Mouse (Mus musculus) heart, embryonic 13.5 days (tissue): ENCODE measurements around the gene Shc4. TPM values are rescaled to one million over a fixed set of nuclear protein-coding genes. Genes with fewer than 3 reads are reported as not detected.

Experiments
- ATAC-seq: fragments of 200-750 bp; cut with Nextera tagmentation; 2 replicates; pipeline ENCODE4 v1.8.0; 2017; ENCODE audit warnings: moderate TSS enrichment; ENCODE audit not compliant: insufficient number of reproducible peaks, low FRiP score, low TSS enrichment; ENCODE audit errors: extremely low read depth
- H3K27ac ChIP-seq: fragments of 300-500 bp; sonication (generic); replicated peaks from 2 replicates; pipeline ENCODE4 v1.5.1; 2015; ENCODE audit warnings: moderate library complexity, mild to moderate bottlenecking, inconsistent platforms
- H3K27me3 ChIP-seq: fragments of 300-500 bp; sonication (generic); replicated peaks from 2 replicates; pipeline ENCODE4 v1.6.1; 2015; ENCODE audit warnings: mild to moderate bottlenecking, inconsistent platforms
- H3K36me3 ChIP-seq: fragments of 300-500 bp; sonication (generic); 2 replicates; pipeline ENCODE4 v1.6.1; 2015; ENCODE audit warnings: mild to moderate bottlenecking, inconsistent platforms
- H3K4me1 ChIP-seq: fragments of 300-500 bp; sonication (generic); 2 replicates; pipeline ENCODE4 v1.6.1; 2015; ENCODE audit warnings: inconsistent platforms
- H3K4me2 ChIP-seq: fragments of 300-500 bp; sonication (generic); 2 replicates; pipeline ENCODE4 v1.6.1; 2015; ENCODE audit warnings: inconsistent platforms, mild to moderate bottlenecking, moderate library complexity
- H3K4me3 ChIP-seq: fragments of 300-500 bp; sonication (generic); 2 replicates; pipeline ENCODE4 v1.5.1; 2015; ENCODE audit warnings: moderate library complexity, mild to moderate bottlenecking, inconsistent platforms
- H3K9ac ChIP-seq: fragments of 300-500 bp; sonication (generic); 2 replicates; pipeline ENCODE4 v1.6.1; 2015; ENCODE audit warnings: inconsistent platforms, mild to moderate bottlenecking, moderate library complexity
- H3K9me3 ChIP-seq: fragments of 300-500 bp; sonication (generic); 2 replicates; pipeline ENCODE4 v1.6.1; 2016; ENCODE audit warnings: inconsistent platforms
- WGBS: fragments of 180-500 bp; shearing (Covaris S2); methylation state at CpG from one replicate; pipeline ENCODE4 v1.1.7; 2015; ENCODE audit warnings: mixed read lengths; 5-methylcytosine and 5-hydroxymethylcytosine counted together
- polyA plus RNA-seq: library from polyadenylated mRNA; unstranded; fragments of >200 nt; fragmentation: Nextera tagmentation; extraction: Ambion mirVana; gene quantifications from 2 replicates; pipeline ENCODE4 v1.2.1, GENCODE M21; 2015

Shc4 gene
- polyA plus RNA-seq, 1 experiment from 2014 or later: 0.64 TPM

DNA sequence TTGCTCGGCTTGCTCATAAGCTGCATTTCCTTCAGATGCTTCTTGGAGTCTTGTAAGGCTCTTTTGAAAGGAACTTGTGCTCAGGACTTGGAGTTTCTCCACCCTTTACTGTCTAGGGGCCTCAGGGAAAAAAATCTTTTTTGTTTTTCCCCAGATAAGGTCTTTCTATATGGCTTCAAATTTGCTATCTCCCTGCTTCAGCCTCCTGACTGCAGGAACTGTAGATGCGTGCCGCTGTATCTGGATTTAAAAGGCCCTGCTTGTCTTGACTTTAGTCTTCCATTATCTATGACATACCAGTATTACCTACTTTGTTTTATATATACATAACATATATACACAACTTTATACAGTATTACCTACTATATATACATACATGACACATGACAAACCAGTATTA, 61.4 kb downstream of the Shc4 start:
- ATAC-seq: no peak
- no peak overlapping the region for H3K27ac ChIP-seq
- peaks cover 23% of the 10 kb centered on the region for H3K4me1 ChIP-seq
- H3K4me3 ChIP-seq: no peak overlapping the region
- 77% methylated on average over 3 of the region's 3 CpGs for WGBS
- H3K4me2 ChIP-seq: no peak overlapping the region
- no peaks in the 10 kb centered on the region for H3K27me3 ChIP-seq
- no peak overlapping the region for H3K9ac ChIP-seq
- H3K9me3 ChIP-seq: no peaks in the 10 kb centered on the region
- no peaks in the 10 kb centered on the region for H3K36me3 ChIP-seq

DNA sequence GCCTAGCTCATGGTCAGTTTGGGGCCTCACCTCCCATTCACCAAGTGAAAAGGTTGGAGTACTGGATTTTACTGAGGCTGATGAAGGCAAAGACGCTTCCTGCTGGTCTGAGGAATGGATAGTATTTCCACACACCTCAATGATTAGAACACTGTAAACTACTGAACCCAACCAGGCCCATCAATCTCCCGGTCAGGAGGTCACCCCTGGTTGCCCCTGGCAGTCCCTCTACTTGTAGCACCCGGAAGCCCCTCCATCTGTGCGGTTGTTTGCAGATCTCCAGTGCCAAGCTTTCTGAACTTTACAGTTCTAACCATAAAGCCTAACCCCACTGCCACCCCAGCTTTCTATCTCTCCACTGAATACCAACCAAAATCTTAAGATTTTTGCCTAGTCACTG, 62.8 kb downstream of the Shc4 start:
- H3K4me3 ChIP-seq: peak overlapping the region; percentile 47
- H3K4me2 ChIP-seq: peak overlapping the region; percentile 74
- H3K27me3 ChIP-seq: no peaks in the 10 kb centered on the region
- H3K27ac ChIP-seq: no peak overlapping the region
- peaks cover 10% of the 10 kb centered on the region; the same call in 1 of the 2 replicates for H3K4me1 ChIP-seq
- no peak for ATAC-seq
- WGBS: 59% methylated on average over 4 of the region's 4 CpGs
- H3K9ac ChIP-seq: peak overlapping the region; percentile 72
- no peaks in the 10 kb centered on the region for H3K36me3 ChIP-seq
- no peaks in the 10 kb centered on the region for H3K9me3 ChIP-seq

DNA sequence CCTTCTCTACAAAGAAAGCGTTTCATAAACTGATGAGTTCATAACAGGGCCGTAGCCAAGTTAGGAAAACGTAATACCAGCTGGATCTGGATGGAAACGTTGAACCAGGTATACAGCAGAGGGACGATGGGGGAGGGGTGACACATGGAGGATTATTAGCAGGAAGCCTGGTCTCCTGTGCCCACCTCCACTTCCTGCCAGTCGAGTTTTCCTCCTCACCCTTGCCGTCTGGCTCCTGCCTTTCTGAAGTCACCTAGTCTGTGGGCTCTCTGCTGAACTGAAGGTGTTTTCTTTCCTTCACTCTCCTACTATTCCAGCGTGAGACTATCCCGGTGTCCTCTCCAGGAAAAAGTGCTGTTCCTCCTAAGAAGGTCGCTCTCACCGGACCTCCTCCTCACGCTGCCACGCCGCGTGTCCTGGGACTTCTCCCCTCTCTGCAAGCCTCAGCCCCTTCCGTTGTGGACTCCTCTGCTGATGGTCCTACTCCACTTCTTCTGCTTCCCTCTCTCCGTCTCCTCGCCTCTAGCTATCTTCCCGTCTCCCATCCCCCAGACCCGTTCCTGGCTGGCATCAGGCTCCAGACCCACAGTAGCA, 63.3 kb downstream of the Shc4 start:
- peak overlapping the region; percentile 74 for H3K4me2 ChIP-seq
- ATAC-seq: no peak; the same call in 1 of the 2 replicates
- 0 out of 2 replicates have a peak overlapping the region, but pooled peaks have one; percentile 2 for H3K27ac ChIP-seq
- H3K36me3 ChIP-seq: no peaks in the 10 kb centered on the region
- H3K4me3 ChIP-seq: peak overlapping the region; percentile 47
- H3K9me3 ChIP-seq: no peaks in the 10 kb centered on the region
- H3K27me3 ChIP-seq: no peaks in the 10 kb centered on the region
- H3K4me1 ChIP-seq: peaks cover 10% of the 10 kb centered on the region; the same call in 1 of the 2 replicates
- whole genome bisulfite sequencing: 17% methylated on average over 20 of the region's 20 CpGs
- peak overlapping the region; percentile 72 for H3K9ac ChIP-seq

DNA sequence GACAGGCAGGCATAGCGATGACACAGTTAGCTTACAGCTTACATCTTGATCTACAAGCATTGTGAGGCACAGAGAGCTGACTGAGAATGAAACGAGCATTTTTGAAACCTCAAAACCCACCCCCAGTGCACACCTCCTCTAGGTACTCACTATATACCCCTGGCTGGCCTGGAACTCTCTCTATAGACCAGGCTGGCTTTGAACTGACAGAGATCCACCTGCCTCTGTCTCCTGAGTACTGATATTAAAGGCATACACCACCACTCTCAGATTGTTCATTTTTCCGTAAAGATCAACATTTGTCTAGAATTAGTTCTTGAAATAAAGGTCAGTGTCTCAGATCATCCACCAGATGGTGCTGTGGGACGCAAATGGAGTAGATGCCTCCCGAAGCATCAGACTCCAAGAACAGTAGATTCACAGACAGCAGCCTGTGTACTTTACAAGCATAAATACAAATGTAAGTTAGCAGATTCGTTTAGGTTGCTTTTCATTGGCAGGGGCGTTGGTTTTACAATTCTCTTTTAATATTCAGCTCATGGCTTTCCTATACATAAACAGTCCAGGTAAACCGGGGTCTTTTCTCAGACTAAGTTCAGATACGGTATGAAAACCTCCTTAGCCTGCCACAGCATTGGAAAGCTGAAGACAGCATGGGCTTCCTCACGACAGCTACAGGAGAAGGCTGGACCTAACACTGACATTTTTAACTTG, 64.0 kb downstream of the Shc4 start:
- Histone ChIP-seq H3K4me1 (peaks cover 10% of the 10 kb centered on the region; the same call in 1 of the 2 replicates), H3K9ac (peak overlapping the region; percentile 72), H3K4me3 (peak overlapping the region; percentile 47), H3K4me2 (peak overlapping the region; percentile 74), H3K36me3 (no peaks in the 10 kb centered on the region), H3K27ac (0 out of 2 replicates have a peak overlapping the region, but pooled peaks have one; percentile 2), H3K9me3 (no peaks in the 10 kb centered on the region), H3K27me3 (no peaks in the 10 kb centered on the region)
- ATAC-seq: no peak
- 16% methylated on average over 10 of the region's 10 CpGs for WGBS

DNA sequence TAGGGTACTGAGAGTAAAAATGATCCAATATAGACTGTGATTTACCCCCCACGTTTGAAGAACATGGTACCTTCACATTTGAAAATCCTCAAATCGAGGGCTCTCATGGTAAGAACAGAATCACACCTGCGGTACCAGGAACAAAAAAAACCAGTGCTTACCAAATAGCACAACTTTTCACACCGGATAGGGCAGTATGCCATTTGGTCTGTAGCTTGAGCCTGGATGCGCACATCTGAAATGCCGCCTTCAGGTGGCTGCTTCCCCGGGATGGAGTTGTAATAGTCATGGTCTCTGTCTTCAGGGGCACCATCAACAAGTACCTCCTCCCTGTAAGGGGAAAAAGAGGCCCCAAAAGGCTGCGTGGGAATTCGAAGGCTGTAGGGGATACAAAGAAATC, 68.6 kb downstream of the Shc4 start:
- H3K4me1 ChIP-seq: 0 out of 2 replicates have a peak, but pooled peaks cover 3% of the 10 kb centered on the region
- no peaks in the 10 kb centered on the region for H3K9me3 ChIP-seq
- ATAC-seq: no peak
- H3K36me3 ChIP-seq: no peaks in the 10 kb centered on the region
- H3K27me3 ChIP-seq: no peaks in the 10 kb centered on the region
- no peak overlapping the region for H3K4me3 ChIP-seq
- H3K9ac ChIP-seq: no peak overlapping the region
- no peak overlapping the region for H3K4me2 ChIP-seq
- no peak overlapping the region for H3K27ac ChIP-seq
- 82% methylated on average over 9 of the region's 9 CpGs for WGBS

DNA sequence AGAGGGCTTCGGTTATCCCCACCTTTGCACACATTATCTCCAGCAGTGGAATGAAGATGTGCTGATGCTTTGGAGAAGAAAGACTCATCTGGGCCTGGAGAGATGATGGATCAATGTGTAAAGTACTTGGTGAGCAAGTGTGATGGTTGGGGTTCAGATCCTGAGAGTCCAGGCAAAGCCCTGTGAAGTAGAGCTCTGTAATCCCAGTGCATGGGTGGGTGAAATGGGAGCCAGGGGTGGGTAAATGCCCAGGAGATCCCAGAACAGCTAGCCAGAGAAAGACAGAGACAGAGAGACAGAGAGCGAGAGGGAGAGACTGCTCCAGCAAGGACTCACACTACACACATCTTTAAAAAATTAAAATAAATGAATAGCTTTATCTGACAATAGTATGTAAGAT, 70.7 kb downstream of the Shc4 start:
- H3K4me1 ChIP-seq: no peaks in the 10 kb centered on the region
- no peak overlapping the region for H3K27ac ChIP-seq
- no peaks in the 10 kb centered on the region for H3K27me3 ChIP-seq
- no peak overlapping the region for H3K9ac ChIP-seq
- WGBS: 83% methylated on average over 2 of the region's 2 CpGs
- no peaks in the 10 kb centered on the region for H3K9me3 ChIP-seq
- H3K36me3 ChIP-seq: no peaks in the 10 kb centered on the region
- ATAC-seq: no peak
- H3K4me3 ChIP-seq: no peak overlapping the region
- no peak overlapping the region for H3K4me2 ChIP-seq

DNA sequence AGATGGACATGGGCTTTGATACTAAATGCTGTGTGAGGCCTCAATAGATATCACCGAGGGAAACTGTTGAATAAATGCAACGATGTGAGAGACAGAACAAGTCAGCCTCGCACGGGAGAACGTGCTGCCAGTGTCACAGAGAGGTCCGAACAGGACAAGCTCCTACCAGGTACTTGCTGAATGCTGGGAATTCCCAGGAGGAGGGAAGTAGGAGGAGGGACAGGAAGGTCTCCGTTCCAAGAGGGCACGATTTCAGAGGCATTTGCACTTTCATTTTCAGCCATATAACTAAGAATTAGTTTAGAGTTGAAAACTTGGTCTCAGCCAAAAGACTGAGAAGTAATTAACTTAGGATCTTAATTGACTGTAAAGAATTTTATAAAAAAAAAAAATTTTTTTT, 72.4 kb downstream of the Shc4 start:
- ATAC-seq: no peak
- WGBS: 79% methylated on average over 8 of the region's 8 CpGs
- H3K4me2 ChIP-seq: no peak overlapping the region
- H3K36me3 ChIP-seq: no peaks in the 10 kb centered on the region
- no peaks in the 10 kb centered on the region for H3K27me3 ChIP-seq
- H3K9me3 ChIP-seq: no peaks in the 10 kb centered on the region
- no peak overlapping the region for H3K9ac ChIP-seq
- H3K4me1 ChIP-seq: peaks cover 6% of the 10 kb centered on the region; the same call in 1 of the 2 replicates
- H3K4me3 ChIP-seq: no peak overlapping the region
- H3K27ac ChIP-seq: no peak overlapping the region

DNA sequence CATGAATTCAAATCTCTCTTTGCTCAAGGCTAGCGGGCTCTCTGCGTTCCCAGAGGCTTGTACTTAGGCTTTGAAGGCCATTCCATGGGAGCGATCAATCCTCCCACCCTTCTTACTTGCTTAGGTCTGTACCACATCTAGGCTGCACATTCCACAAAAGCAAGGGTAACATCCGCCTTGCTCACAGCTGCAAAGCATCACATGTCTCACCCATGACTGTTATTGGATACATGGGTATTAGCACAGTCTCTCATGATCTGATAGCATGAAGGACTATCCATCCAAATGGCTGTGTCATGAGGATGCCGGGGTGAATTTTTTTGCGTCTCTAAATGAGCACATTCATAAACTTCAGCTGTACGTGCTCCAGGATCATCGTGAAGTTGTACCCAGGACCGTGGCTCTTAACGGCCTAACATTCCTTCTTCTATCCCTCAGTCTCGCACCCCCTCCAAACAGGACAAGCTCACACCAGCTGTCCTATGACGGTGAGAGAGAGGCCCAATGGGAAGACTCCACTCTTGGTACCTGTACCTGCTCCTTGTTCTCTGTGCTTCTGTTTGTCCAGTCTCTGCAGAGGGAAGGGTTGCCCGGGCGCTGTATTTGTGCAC, 73.1 kb downstream of the Shc4 start:
- no peak overlapping the region for H3K27ac ChIP-seq
- H3K4me1 ChIP-seq: peaks cover 6% of the 10 kb centered on the region; the same call in 1 of the 2 replicates
- no peak overlapping the region for H3K4me2 ChIP-seq
- no peak overlapping the region for H3K9ac ChIP-seq
- H3K36me3 ChIP-seq: no peaks in the 10 kb centered on the region
- no peak for ATAC-seq
- H3K27me3 ChIP-seq: no peaks in the 10 kb centered on the region
- no peak overlapping the region for H3K4me3 ChIP-seq
- WGBS: 86% methylated on average over 14 of the region's 14 CpGs
- no peaks in the 10 kb centered on the region for H3K9me3 ChIP-seq

DNA sequence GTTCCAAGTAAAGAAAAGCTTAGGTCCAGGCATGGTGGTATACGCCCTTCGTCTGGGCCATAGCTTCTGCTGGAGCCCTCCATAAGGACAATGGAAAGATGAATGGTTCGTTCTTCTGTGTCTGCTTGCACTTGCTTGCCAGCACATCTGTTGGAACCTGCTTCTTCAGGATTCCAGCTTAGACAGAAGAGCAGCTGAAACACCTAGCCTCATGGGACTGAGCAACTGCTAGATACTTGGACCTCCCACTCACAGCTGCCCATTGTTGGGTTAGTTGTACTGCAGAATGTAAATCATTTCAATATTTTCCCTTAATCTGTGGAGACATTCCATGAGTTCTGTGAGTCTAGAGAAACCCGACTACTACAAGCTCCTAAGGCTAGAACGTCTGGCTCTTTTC, 73.9 kb downstream of the Shc4 start:
- Histone ChIP-seq H3K9me3 (no peaks in the 10 kb centered on the region), H3K9ac (no peak overlapping the region), H3K4me1 (peaks cover 6% of the 10 kb centered on the region; the same call in 1 of the 2 replicates), H3K36me3 (no peaks in the 10 kb centered on the region), H3K4me3 (no peak overlapping the region), H3K4me2 (no peak overlapping the region), H3K27me3 (no peaks in the 10 kb centered on the region), H3K27ac (no peak overlapping the region)
- ATAC-seq: no peak
- 76% methylated on average over 5 of the region's 5 CpGs for WGBS

DNA sequence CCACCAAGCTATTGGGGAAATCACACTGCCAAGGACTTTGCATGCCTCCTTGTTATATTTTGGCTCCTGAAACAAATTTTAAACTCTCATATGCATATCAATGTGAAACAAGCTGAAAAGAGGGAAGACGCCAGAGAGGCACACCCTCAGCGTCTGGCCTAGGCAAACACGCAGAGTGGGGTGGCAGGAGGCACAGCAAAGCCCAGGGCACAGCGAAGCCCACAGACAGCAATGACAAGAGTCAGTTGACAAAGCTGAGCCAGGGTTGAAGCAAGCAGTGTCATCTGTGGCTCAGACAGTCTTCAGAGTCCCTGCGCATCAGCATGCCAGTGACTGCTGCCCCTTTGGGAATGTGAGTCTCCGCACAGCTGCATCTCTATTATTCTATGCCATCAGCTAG, 79.0 kb downstream of the Shc4 start:
- Histone ChIP-seq H3K9me3 (no peaks in the 10 kb centered on the region), H3K4me1 (peaks cover 6% of the 10 kb centered on the region), H3K4me3 (no peak overlapping the region), H3K27ac (no peak overlapping the region), H3K27me3 (no peaks in the 10 kb centered on the region), H3K4me2 (no peak overlapping the region), H3K36me3 (no peaks in the 10 kb centered on the region), H3K9ac (no peak overlapping the region)
- 90% methylated on average over 6 of the region's 6 CpGs for WGBS
- ATAC-seq: no peak

DNA sequence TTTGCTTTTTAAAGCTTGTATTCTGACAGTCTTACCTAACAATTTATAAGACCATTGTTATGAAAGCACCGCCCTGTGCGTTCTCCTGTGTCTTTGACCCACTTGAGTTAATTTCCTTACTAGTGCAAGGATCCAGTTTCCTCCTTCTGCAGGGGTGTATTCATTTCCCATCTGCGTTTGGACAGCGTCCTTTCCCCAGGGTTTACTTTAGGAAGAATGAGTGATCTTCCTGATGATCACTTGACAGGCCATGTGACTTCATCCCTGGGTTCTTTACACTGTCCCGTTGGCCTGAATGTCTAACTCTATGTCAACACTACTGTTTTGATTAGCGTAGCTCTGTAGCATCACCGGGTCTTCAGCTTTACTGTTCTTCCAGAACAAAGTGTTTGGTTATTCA, 86.6 kb downstream of the Shc4 start:
- Histone ChIP-seq H3K9me3 (no peaks in the 10 kb centered on the region), H3K4me3 (no peak overlapping the region), H3K36me3 (no peaks in the 10 kb centered on the region), H3K9ac (no peak overlapping the region), H3K27ac (no peak overlapping the region), H3K4me1 (no peaks in the 10 kb centered on the region), H3K4me2 (no peak overlapping the region), H3K27me3 (no peaks in the 10 kb centered on the region)
- ATAC-seq: no peak
- 75% methylated on average over 7 of the region's 7 CpGs for WGBS
